Mouse (Mus musculus): ENCODE measurements around the gene Cirbp. TPM values are rescaled to one million over a fixed set of nuclear protein-coding genes. Genes with fewer than 3 reads are reported as not detected.

Cirbp gene
- polyA plus RNA-seq, 1 experiment from 2014 or later, result 222 TPM

DNA sequence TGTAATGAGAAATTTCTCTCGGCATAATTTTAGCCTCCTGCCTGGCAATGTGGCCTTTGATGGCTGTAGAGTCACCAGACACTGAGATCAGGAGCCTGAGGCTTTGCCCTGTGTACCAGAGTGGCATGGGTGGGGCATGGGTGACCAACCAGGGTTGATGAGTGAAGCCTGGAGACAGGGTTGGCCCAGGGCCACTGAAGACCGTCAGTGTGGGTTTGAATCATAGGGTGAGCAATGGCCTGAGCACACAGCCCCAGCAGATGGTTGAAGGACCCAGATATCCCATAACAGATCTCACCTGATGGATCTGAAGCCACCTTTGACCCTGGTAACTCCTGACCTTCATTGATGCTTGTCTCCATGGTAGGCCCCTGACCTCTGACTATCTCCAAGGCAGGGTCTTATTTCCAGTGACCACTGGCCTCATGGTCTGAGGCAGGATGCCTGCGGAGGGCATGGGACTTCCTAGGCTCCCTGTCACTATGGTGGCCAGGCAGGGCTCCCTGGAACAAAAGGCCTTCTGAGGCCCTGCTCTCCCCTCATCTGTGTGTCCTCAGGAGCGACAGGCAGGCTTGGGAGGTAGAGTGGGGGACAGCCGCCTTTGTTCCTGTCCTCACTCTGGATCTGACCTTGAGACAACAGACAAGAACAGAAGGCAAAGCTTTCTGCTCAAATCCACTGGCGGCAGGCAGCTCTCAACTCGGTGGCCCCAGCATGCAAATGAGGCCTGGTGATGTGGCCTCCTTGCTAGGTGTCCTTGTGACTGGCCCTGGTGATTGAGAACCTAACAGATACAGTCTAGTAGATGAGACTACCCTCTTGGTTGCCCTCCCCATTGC, 11.9 kb downstream of the Cirbp start:
- Histone ChIP-seq H3K36me3 (ENCODE audit: control insufficient read depth, insufficient read depth) (0 out of 2 replicates have a peak, but pooled peaks cover 3% of the 10 kb centered on the region), H3K27me3 (replicated peaks; ENCODE audit: control insufficient read depth, insufficient read depth, low read length) (no peaks in the 10 kb centered on the region), H3K9ac (ENCODE audit: low read depth, low read length) (no peak overlapping the region), H3K4me2 (replicated peaks; ENCODE audit: low read depth) (no peak overlapping the region), H3K9me3 (ENCODE audit: control insufficient read depth) (no peaks in the 10 kb centered on the region), H3K4me3 (ENCODE audit: low read depth, low read length) (no peak overlapping the region), H3K27ac (ENCODE audit: low read depth, low read length) (no peak overlapping the region), H3K4me1 (replicated peaks; ENCODE audit: control insufficient read depth, insufficient read depth, low read length) (no peaks in the 10 kb centered on the region)
- ATAC-seq, result no peak
- no peak for TF ChIP-seq CTCF (IDR thresholded peaks at IDR 0.05; ENCODE audit: low read depth)
- WGBS, result 67% methylated on average over 7 of the region's 7 CpGs

- peak; percentile 22; the same call in 1 of the 2 replicates for TF ChIP-seq CTCF (IDR thresholded peaks at IDR 0.05; ENCODE audit: low read depth)
- Histone ChIP-seq H3K9ac (ENCODE audit: low read depth, low read length) (peak within 1 kb of the TSS; percentile 57), H3K36me3 (ENCODE audit: control insufficient read depth, insufficient read depth) (no peaks in the 10 kb centered on the region), H3K27ac (ENCODE audit: low read depth, low read length) (no peak within 1 kb of the TSS), H3K4me3 (ENCODE audit: low read depth, low read length) (peak within 1 kb of the TSS; percentile 60), H3K9me3 (ENCODE audit: control insufficient read depth) (no peaks in the 10 kb centered on the region), H3K4me2 (replicated peaks; ENCODE audit: low read depth) (peak within 1 kb of the TSS; percentile 86), H3K27me3 (replicated peaks; ENCODE audit: control insufficient read depth, insufficient read depth, low read length) (no peaks in the 10 kb centered on the region), H3K4me1 (replicated peaks; ENCODE audit: control insufficient read depth, insufficient read depth, low read length) (no peaks in the 10 kb centered on the region)
- ATAC-seq, result peak; percentile 14; the same call in 1 of the 2 replicates
- WGBS, result 3% methylated on average over 55 of the region's 106 CpGs
Measured at GRCm38 (mm10) chr10:80179068-80180051, 13.6 kb downstream of the Cirbp start, which contains the start of gene Efna2. TSS of gene Efna2 (plus strand) at chr10:80179482.

- no peak for TF ChIP-seq CTCF (IDR thresholded peaks at IDR 0.05; ENCODE audit: low read depth)
- Histone ChIP-seq H3K4me3 (ENCODE audit: low read depth, low read length) (peak overlapping the region; percentile 60), H3K36me3 (ENCODE audit: control insufficient read depth, insufficient read depth) (no peaks in the 10 kb centered on the region), H3K27ac (ENCODE audit: low read depth, low read length) (no peak overlapping the region), H3K4me2 (replicated peaks; ENCODE audit: low read depth) (peak overlapping the region; percentile 86), H3K9ac (ENCODE audit: low read depth, low read length) (0 out of 2 replicates have a peak overlapping the region, but pooled peaks have one; percentile 57), H3K4me1 (replicated peaks; ENCODE audit: control insufficient read depth, insufficient read depth, low read length) (no peaks in the 10 kb centered on the region), H3K9me3 (ENCODE audit: control insufficient read depth) (no peaks in the 10 kb centered on the region), H3K27me3 (replicated peaks; ENCODE audit: control insufficient read depth, insufficient read depth, low read length) (no peaks in the 10 kb centered on the region)
- no peak for ATAC-seq
- WGBS, result 50% methylated on average over 6 of the region's 6 CpGs
Measured at GRCm38 (mm10) chr10:80180288-80180687, 14.5 kb downstream of the Cirbp start.

DNA sequence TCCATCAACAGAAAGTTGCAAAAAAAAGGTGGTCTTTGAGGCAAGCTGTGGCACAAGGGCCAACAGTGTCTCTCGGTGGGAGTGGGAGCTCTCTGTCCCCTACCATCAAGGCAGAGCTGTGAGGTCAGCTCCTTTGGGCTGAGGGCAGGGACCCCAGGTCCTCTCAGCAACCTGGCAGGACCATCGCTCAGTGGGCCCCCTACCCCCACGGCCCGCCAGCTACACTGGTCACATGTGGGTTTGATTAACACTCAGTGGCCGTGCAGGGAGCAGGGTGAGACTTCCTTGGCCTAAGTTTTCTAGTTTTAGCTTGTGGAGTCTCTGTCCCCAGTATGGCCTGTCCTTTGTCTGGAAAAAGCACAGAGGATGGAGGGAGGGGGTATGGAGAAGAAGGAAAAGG, 15.0 kb downstream of the Cirbp start:
- Histone ChIP-seq H3K4me3 (ENCODE audit: low read depth, low read length) (no peak overlapping the region), H3K27ac (ENCODE audit: low read depth, low read length) (no peak overlapping the region), H3K36me3 (ENCODE audit: control insufficient read depth, insufficient read depth) (no peaks in the 10 kb centered on the region), H3K4me1 (replicated peaks; ENCODE audit: control insufficient read depth, insufficient read depth, low read length) (no peaks in the 10 kb centered on the region), H3K9me3 (ENCODE audit: control insufficient read depth) (no peaks in the 10 kb centered on the region), H3K4me2 (replicated peaks; ENCODE audit: low read depth) (no peak overlapping the region), H3K9ac (ENCODE audit: low read depth, low read length) (no peak overlapping the region), H3K27me3 (replicated peaks; ENCODE audit: control insufficient read depth, insufficient read depth, low read length) (no peaks in the 10 kb centered on the region)
- ATAC-seq, result no peak
- 61% methylated on average over 5 of the region's 5 CpGs for WGBS
- no peak for TF ChIP-seq CTCF (IDR thresholded peaks at IDR 0.05; ENCODE audit: low read depth)

- Histone ChIP-seq H3K4me1 (replicated peaks; ENCODE audit: control insufficient read depth, insufficient read depth, low read length) (no peaks in the 10 kb centered on the region), H3K9me3 (ENCODE audit: control insufficient read depth) (no peaks in the 10 kb centered on the region), H3K9ac (ENCODE audit: low read depth, low read length) (no peak overlapping the region), H3K27ac (ENCODE audit: low read depth, low read length) (no peak overlapping the region), H3K27me3 (replicated peaks; ENCODE audit: control insufficient read depth, insufficient read depth, low read length) (no peaks in the 10 kb centered on the region), H3K36me3 (ENCODE audit: control insufficient read depth, insufficient read depth) (no peaks in the 10 kb centered on the region), H3K4me2 (replicated peaks; ENCODE audit: low read depth) (no peak overlapping the region), H3K4me3 (ENCODE audit: low read depth, low read length) (no peak overlapping the region)
- ATAC-seq, result no peak
- TF ChIP-seq CTCF (IDR thresholded peaks at IDR 0.05; ENCODE audit: low read depth), result no peak
- WGBS, result 90% methylated on average over 7 of the region's 7 CpGs
Measured at GRCm38 (mm10) chr10:80182547-80182946, 16.8 kb downstream of the Cirbp start.

DNA sequence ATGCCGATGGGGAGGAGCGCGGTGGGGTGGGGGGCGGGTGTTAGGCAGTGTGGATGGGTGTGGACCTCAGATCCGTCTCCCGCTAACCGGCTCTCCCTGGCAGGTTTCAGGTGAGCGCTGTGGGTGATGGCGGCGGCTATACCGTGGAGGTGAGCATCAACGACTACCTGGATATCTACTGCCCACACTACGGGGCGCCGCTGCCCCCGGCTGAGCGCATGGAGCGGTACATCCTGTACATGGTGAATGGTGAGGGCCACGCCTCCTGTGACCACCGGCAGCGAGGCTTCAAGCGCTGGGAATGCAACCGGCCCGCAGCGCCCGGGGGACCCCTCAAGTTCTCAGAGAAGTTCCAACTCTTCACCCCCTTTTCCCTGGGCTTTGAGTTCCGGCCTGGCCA, 20.9 kb downstream of the Cirbp start:
- H3K4me1 ChIP-seq (replicated peaks; ENCODE audit: control insufficient read depth, insufficient read depth, low read length), result no peaks in the 10 kb centered on the region
- no peak overlapping the region for H3K4me3 ChIP-seq (ENCODE audit: low read depth, low read length)
- 61% methylated on average over 27 of the region's 27 CpGs for WGBS
- peaks cover 3% of the 10 kb centered on the region; the same call in 1 of the 2 replicates for H3K36me3 ChIP-seq (ENCODE audit: control insufficient read depth, insufficient read depth)
- no peak overlapping the region for H3K4me2 ChIP-seq (replicated peaks; ENCODE audit: low read depth)
- H3K27ac ChIP-seq (ENCODE audit: low read depth, low read length), result no peak overlapping the region
- no peak for TF ChIP-seq CTCF (IDR thresholded peaks at IDR 0.05; ENCODE audit: low read depth)
- H3K9me3 ChIP-seq (ENCODE audit: control insufficient read depth), result no peaks in the 10 kb centered on the region
- ATAC-seq, result no peak
- peaks cover 18% of the 10 kb centered on the region for H3K27me3 ChIP-seq (replicated peaks; ENCODE audit: control insufficient read depth, insufficient read depth, low read length)
- no peak overlapping the region for H3K9ac ChIP-seq (ENCODE audit: low read depth, low read length)
